Mouse (Mus musculus) fibroblast of lung, adult 2 months (primary cell): ENCODE measurements at regions not wholly inside any gene's neighbourhood (a gene's known extent, or its start where the extent isn't known, plus 50 kb on each side); places are given as distances from the start of the nearest gene placed in this dataset.

ENCODE experiments used
- DNase-seq: peaks from one replicate; pipeline ENCODE4 v3.0.0-alpha.2; 2011; ENCODE audit warnings: low read depth

- no peak for DNase-seq
These were observed 128.7 kb downstream of the Tle3 start for GRCm38 (mm10) chr9:61500851-61501250.

GRCm38 (mm10) chr9:61492896-61493295 is 120.7 kb downstream of the Tle3 start:
- no peak for DNase-seq

GRCm38 (mm10) chr9:61491131-61491712 is 119.1 kb downstream of the Tle3 start:
- DNase-seq: no peak

DNA sequence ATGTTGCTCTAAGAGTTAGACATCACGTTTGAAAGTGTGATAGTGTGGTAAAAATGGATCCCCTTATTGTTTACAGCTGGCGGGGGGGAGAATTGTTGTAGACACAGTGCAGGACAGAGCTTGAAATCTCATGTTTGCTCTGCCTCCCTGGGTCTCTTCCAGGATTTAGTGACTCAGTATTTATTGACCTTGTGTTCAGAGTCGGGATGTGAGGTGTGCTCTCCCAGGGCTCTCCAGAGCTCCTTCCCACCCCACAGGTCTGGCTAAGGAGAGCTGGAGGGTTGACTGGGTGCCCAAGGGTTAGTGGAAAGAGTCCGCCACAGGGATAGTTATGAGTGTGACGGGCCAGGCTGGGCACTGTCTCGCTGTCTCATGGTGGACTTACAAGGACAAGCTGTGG is 117.8 kb downstream of the Tle3 start:
- DNase-seq: peak; percentile 46

DNA sequence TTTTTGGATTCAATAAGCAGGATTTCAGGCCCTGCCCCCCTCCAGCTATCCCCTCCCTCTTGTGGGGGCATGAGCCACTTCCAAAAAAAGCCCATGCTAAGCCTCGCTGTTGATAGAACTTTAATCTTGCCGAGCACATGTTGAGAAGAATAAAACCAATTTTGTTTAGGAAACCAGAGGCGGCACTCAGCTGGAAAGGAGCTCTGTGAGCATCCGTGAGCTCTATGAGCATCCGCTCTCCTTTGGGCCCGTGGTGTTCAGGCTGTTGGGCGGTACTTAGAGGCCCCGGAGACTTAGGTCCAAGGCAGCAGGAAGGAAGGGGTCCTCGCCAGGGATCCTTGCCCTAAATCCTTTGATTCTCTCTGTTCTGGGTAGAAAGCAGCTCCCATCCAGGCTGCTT is 117.0 kb downstream of the Tle3 start:
- DNase-seq: no peak

DNA sequence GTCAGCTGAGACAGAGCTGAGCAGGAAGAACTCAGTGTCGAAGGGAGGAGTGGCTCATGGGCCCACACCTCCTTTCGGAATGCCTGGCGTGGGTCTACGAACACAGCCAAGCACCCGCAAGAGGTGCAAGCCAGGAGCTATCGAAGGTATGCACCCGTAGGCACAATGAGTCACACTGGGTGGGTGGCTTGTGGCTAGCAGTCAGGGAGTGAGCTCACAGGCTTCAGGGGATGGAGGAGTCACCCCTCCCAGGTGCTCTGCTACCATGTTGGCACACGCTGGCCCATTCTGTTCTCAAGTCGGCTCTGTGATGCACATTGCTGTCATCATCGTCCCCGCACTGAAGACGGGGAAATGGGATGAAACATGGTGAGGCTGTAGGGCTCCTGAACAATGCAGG is 115.7 kb downstream of the Tle3 start:
- no peak for DNase-seq

GRCm38 (mm10) chr9:61487146-61487545 is 115.0 kb downstream of the Tle3 start:
- no peak for DNase-seq

DNA sequence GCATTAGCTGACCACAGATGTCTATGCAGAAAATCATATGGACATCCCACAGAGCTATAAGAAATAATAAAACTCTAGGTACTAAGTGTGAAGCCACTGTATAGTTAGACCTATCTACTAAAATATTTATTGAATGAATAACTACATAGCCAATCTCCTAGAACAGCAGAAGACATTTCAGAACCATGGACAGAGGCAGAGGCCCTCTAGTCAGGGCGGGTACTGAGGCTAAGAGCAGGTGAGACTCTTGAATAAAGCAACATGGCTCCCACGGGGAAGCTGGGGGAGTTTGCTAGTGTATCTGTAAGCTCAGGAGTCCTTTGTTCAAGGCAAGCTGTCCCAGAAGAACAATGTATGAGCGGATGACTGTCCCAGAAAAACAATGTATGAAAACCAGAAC is 112.2 kb downstream of the Tle3 start:
- no peak for DNase-seq

GRCm38 (mm10) chr9:61479626-61480025 is 107.5 kb downstream of the Tle3 start:
- DNase-seq: peak; percentile 27

DNA sequence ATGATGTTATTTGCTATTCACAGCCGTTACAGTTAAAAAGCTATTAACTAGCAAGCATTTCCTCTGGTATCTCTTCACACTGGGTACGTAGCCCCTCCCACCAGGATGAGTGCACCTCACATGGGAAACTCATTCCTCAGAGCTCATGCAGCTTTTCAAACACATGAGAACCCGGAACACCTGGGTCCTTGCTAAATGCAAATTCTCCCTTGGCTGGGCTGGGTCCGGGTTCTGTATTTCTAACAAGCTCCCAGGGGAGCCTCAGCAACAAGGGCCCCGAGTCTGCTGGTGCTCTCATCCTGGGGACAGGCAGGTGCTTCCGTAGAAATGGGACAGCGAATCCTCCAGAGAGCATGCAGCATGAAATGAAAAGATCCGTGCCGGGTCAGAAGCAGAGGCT is 106.7 kb downstream of the Tle3 start:
- no peak for DNase-seq

GRCm38 (mm10) chr9:61476351-61476750 is 104.2 kb downstream of the Tle3 start:
- DNase-seq: peak; percentile 22

DNA sequence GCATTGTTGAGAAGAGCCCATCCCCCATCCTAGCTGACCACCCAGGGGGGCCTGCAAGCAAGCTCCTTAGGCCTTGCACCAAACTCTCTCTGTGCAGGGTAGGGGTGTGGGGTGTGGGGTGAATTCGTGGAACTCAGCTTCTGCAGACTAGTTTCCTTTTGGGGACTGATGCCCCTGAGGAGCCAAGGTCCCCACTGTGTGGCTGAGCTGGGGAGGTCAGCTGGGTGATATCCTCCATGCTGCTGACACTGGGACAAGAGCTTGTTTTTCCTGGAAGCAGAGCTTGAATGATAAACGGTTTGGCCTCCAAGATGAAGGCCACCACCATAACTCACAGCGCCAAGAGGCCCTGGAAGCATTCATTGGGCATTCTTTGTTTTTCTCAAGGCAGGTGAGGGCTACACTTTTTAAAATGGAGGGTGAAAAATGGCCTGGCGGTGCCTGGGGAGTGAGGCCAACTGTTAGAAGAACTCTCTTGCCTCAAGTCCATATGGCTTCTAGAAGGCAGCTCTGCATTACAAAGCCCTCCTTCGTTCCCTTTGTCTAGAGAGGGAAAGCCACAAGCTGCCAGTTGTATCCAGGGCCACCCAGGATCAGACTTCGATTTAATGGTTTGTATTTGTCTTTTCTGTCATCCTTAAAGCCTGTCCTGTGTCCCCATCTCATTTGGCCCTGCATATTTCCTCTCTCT is 98.8 kb downstream of the Tle3 start:
- no peak for DNase-seq

- DNase-seq: no peak
These were observed 96.8 kb downstream of the Tle3 start for GRCm38 (mm10) chr9:61468897-61469509.

- no peak for DNase-seq
These were observed 96.2 kb downstream of the Tle3 start for GRCm38 (mm10) chr9:61468368-61468848.
